Mouse (Mus musculus) urinary bladder, postnatal 25 days (tissue): ENCODE results near the gene Dctn2.
"Not testable (repeated sequence)": the region's sequence is repeated elsewhere in the genome, so short reads cannot be mapped to it uniquely, and the experiment has no call there.

ENCODE experiments used
- DNase-seq: peaks from one replicate; pipeline ENCODE4 v3.0.0; 2022; ENCODE audit warnings: low spot score

Gene Dctn2

GRCm38 (mm10) chr10:127288800-127289572 is 22.8 kb downstream of the Dctn2 start, which contains the start of gene Mbd6:
Gene Mbd6, minus strand, starts transcription at chr10:127289018.
- peak; percentile 85 for DNase-seq

- DNase-seq: peak; percentile 39
Observed at GRCm38 (mm10) chr10:127289573-127290191, 23.5 kb downstream of the Dctn2 start.

- peak; percentile 98 for DNase-seq
Observed at GRCm38 (mm10) chr10:127290307-127290929, 24.2 kb downstream of the Dctn2 start.

- DNase-seq: peak; percentile 59
Observed at GRCm38 (mm10) chr10:127290930-127291880, 25.0 kb downstream of the Dctn2 start.

- no peak for DNase-seq
Observed at GRCm38 (mm10) chr10:127291881-127292638, 25.9 kb downstream of the Dctn2 start.

- DNase-seq: no peak
Observed at GRCm38 (mm10) chr10:127292987-127293538, 26.9 kb downstream of the Dctn2 start.

- DNase-seq: no peak
Observed at GRCm38 (mm10) chr10:127293590-127294113, 27.5 kb downstream of the Dctn2 start.

GRCm38 (mm10) chr10:127294895-127295510 is 28.8 kb downstream of the Dctn2 start:
- no peak for DNase-seq

GRCm38 (mm10) chr10:127295986-127296794 is 30.0 kb downstream of the Dctn2 start:
- DNase-seq: no peak

GRCm38 (mm10) chr10:127297015-127297871 is 31.1 kb downstream of the Dctn2 start:
- DNase-seq: no peak

GRCm38 (mm10) chr10:127300361-127300760 is 34.2 kb downstream of the Dctn2 start:
- DNase-seq: no peak

GRCm38 (mm10) chr10:127303136-127303535 is 37.0 kb downstream of the Dctn2 start:
- no peak for DNase-seq

- DNase-seq: not testable (repeated sequence)
Observed at GRCm38 (mm10) chr10:127309167-127309566, 43.0 kb downstream of the Dctn2 start.

- DNase-seq: no peak
Observed at GRCm38 (mm10) chr10:127310523-127311475, 44.6 kb downstream of the Dctn2 start.

- peak; percentile 87 for DNase-seq
Observed at GRCm38 (mm10) chr10:127311476-127312355, 45.5 kb downstream of the Dctn2 start, which contains the start of gene Mars. Gene Mars, minus strand, starts transcription at chr10:127311786.

- peak; percentile 74 for DNase-seq
Observed at GRCm38 (mm10) chr10:127312356-127312676, 46.1 kb downstream of the Dctn2 start.
